Mouse (Mus musculus): ENCODE measurements around the gene Cmpk1. TPM values are rescaled to one million over a fixed set of nuclear protein-coding genes. Genes with fewer than 3 reads are reported as not detected.
A peak's percentile ranks its signal among the peaks of the same experiment; 100 is the strongest.

Cmpk1 gene
- polyA plus RNA-seq, 1 experiment = 48.4 TPM

GRCm38 (mm10) chr4:114932747-114933146 lies 54.3 kb downstream of the Cmpk1 start:
- H3K4me3 ChIP-seq (ENCODE audit: insufficient read depth, low read length) = no peak overlapping the region
- H3K4me1 ChIP-seq (ENCODE audit: control insufficient read depth, insufficient read depth, low read length) = no peaks in the 10 kb centered on the region
- no peak overlapping the region for H3K27ac ChIP-seq (ENCODE audit: insufficient read depth, low read length)
- TF ChIP-seq CTCF (IDR thresholded peaks at IDR 0.05; ENCODE audit: extremely low read depth, insufficient read depth, low read length) (no peak), POLR2A (IDR thresholded peaks at IDR 0.05; ENCODE audit: extremely low read depth, insufficient read depth, low read length) (no peak)

GRCm38 (mm10) chr4:114929155-114929554 lies 57.9 kb downstream of the Cmpk1 start:
- H3K4me1 ChIP-seq (ENCODE audit: control insufficient read depth, insufficient read depth, low read length) = no peaks in the 10 kb centered on the region
- TF ChIP-seq CTCF (IDR thresholded peaks at IDR 0.05; ENCODE audit: extremely low read depth, insufficient read depth, low read length) = no peak
- TF ChIP-seq POLR2A (IDR thresholded peaks at IDR 0.05; ENCODE audit: extremely low read depth, insufficient read depth, low read length) = no peak
- no peak overlapping the region for H3K4me3 ChIP-seq (ENCODE audit: insufficient read depth, low read length)
- no peak overlapping the region for H3K27ac ChIP-seq (ENCODE audit: insufficient read depth, low read length)

DNA sequence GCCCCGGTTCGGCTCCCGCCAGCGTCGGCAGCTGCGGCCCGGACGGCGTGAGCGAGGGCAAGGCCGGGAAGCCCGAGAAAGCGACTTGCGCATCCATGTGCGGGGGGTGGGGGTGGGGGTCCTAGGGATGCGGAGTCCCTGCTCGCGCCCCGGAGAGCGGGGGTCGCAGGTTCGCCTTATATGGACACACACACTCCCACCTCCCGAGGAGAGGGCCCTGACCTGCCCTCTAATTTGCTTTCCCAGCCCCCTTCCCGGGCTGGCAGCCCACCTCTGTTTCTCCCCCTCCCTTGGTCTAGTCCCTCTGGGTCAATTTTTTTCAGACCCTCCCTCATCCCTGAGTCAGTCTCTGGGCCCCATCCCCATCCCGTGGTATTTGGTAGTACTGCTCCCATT lies 61.1 kb downstream of the Cmpk1 start, which contains the start of gene Foxe3:
TSS of gene Foxe3 (minus strand) at position 97 of the 396 bp plus-strand sequence.
- no peak within 1 kb of the TSS for H3K4me3 ChIP-seq (ENCODE audit: insufficient read depth, low read length)
- no peaks in the 10 kb centered on the region for H3K4me1 ChIP-seq (ENCODE audit: control insufficient read depth, insufficient read depth, low read length)
- H3K27ac ChIP-seq (ENCODE audit: insufficient read depth, low read length) = no peak within 1 kb of the TSS
- TF ChIP-seq CTCF (IDR thresholded peaks at IDR 0.05; ENCODE audit: extremely low read depth, insufficient read depth, low read length) (no peak), POLR2A (IDR thresholded peaks at IDR 0.05; ENCODE audit: extremely low read depth, insufficient read depth, low read length) (no peak)

DNA sequence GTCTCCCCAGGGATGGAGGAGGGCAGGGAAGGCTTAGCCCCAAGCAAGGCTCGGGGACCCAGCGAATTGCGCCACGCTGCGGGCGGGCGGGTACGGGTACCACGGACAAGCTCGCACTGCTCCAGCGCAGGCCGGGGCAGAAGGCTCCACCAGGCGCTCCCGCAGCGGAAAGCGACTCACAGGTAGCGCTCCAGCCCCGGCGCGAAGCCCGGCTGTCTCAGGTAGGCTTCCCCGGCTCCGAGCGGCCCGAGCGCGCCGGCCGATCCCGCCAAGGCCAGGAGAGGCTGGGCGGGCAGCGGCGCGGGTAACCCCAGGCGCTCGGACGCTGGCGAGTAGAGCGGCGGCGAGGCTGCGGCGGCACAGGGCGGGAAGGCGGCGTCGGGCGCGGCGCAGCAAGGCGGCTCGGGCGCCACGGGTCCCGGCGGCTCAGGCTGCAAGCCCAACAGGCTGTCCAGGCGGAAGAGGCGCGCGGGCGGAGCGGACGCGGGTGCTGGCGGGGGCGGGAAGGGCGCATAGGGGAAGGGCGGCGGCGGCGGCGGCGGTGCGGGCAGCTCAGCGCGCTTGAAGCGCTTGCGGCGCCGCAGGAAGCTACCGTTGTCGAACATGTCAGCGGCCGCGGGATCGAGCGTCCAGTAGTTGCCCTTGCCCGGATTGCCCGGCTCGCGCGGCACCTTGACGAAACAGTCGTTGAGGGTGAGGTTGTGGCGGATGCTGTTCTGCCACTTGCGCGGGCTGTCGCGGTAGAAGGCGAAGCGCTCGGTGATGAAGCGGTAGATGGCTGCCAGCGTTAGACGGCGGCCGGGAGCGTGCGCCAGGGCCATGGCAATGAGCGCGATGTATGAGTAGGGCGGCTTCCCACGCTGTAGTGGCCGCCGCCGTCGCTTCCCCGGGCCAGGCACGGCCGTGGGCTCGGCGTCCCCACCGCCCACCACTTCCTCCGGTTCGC lies 61.8 kb downstream of the Cmpk1 start:
- Histone ChIP-seq H3K4me1 (ENCODE audit: control insufficient read depth, insufficient read depth, low read length) (no peaks in the 10 kb centered on the region), H3K4me3 (ENCODE audit: insufficient read depth, low read length) (no peak overlapping the region), H3K27ac (ENCODE audit: insufficient read depth, low read length) (no peak overlapping the region)
- no peak for TF ChIP-seq POLR2A (IDR thresholded peaks at IDR 0.05; ENCODE audit: extremely low read depth, insufficient read depth, low read length)
- TF ChIP-seq CTCF (IDR thresholded peaks at IDR 0.05; ENCODE audit: extremely low read depth, insufficient read depth, low read length) = no peak

GRCm38 (mm10) chr4:114917091-114917490 lies 70.0 kb downstream of the Cmpk1 start:
- Histone ChIP-seq H3K4me3 (ENCODE audit: insufficient read depth, low read length) (no peak overlapping the region), H3K27ac (ENCODE audit: insufficient read depth, low read length) (no peak overlapping the region), H3K4me1 (ENCODE audit: control insufficient read depth, insufficient read depth, low read length) (no peaks in the 10 kb centered on the region)
- TF ChIP-seq CTCF (IDR thresholded peaks at IDR 0.05; ENCODE audit: extremely low read depth, insufficient read depth, low read length) = peak; percentile 35; the same call in 1 of the 2 replicates
- no peak for TF ChIP-seq POLR2A (IDR thresholded peaks at IDR 0.05; ENCODE audit: extremely low read depth, insufficient read depth, low read length)

DNA sequence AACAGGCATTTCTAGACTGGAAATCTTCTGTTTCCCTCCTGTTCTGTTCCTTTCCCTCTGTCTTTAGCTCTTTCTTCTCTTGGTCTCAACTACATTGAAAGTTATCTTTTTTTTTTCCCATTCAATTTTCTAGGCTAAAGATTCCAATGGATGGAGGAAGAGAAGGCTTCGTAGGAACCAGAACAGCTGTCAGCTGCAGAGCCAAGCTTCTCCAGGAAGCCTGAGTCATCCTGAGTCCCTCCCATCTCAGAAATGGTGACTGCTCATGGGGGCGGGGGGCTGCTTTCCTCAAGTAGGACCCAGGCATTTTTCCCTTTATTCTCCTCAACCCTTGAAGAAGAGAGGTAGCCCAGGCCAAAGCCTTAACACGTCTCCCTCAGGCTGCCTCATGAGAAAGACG lies 71.0 kb downstream of the Cmpk1 start:
- TF ChIP-seq CTCF (IDR thresholded peaks at IDR 0.05; ENCODE audit: extremely low read depth, insufficient read depth, low read length) (no peak), POLR2A (IDR thresholded peaks at IDR 0.05; ENCODE audit: extremely low read depth, insufficient read depth, low read length) (no peak)
- H3K27ac ChIP-seq (ENCODE audit: insufficient read depth, low read length) = no peak overlapping the region

DNA sequence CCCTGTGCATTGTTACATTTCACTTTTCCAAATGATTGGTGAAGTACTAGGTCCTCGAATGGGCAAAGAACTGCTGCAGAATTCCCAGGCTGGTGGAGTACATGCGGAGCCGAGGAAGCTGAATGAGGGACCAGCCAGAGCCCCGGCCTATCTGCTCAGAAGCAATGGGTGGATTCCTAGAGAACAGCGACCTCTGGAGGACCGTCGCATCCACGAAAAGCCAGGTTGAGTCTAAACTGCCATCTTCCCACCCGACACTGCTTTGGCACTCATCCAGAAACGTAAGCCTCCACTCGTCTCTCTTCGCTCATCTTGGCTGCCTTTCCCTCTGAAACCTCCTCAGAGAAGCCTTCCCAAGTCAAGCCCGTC lies 73.5 kb downstream of the Cmpk1 start:
- no peak for TF ChIP-seq POLR2A (IDR thresholded peaks at IDR 0.05; ENCODE audit: extremely low read depth, insufficient read depth, low read length)
- peak; percentile 32 for TF ChIP-seq CTCF (IDR thresholded peaks at IDR 0.05; ENCODE audit: extremely low read depth, insufficient read depth, low read length)
- no peaks in the 10 kb centered on the region for H3K4me1 ChIP-seq (ENCODE audit: control insufficient read depth, insufficient read depth, low read length)
- H3K27ac ChIP-seq (ENCODE audit: insufficient read depth, low read length) = no peak overlapping the region
- no peak overlapping the region for H3K4me3 ChIP-seq (ENCODE audit: insufficient read depth, low read length)

More for the DNA sequence above, 71.0 kb downstream of the Cmpk1 start:
- Histone ChIP-seq H3K4me3 (ENCODE audit: insufficient read depth, low read length) (no peak overlapping the region), H3K4me1 (ENCODE audit: control insufficient read depth, insufficient read depth, low read length) (no peaks in the 10 kb centered on the region)

GRCm38 (mm10) chr4:114912705-114913593 lies 74.1 kb downstream of the Cmpk1 start:
- TF ChIP-seq CTCF (IDR thresholded peaks at IDR 0.05; ENCODE audit: extremely low read depth, insufficient read depth, low read length) (no peak), POLR2A (IDR thresholded peaks at IDR 0.05; ENCODE audit: extremely low read depth, insufficient read depth, low read length) (no peak)
- Histone ChIP-seq H3K27ac (ENCODE audit: insufficient read depth, low read length) (no peak overlapping the region), H3K4me3 (ENCODE audit: insufficient read depth, low read length) (no peak overlapping the region), H3K4me1 (ENCODE audit: control insufficient read depth, insufficient read depth, low read length) (no peaks in the 10 kb centered on the region)

All from cortical plate, adult 2 months (tissue).